Mouse (Mus musculus) bone marrow macrophage, adult 2 months (primary cell): ENCODE measurements at regions not wholly inside any gene's neighbourhood (a gene's known extent, or its start where the extent isn't known, plus 50 kb on each side); places are given as distances from the start of the nearest gene placed in this dataset.

ENCODE experiments used
- CTCF ChIP-seq: IDR thresholded peaks from 2 replicates; pipeline ENCODE4 v1.5.1; 2012; ENCODE audit warnings: low read depth, mild to moderate bottlenecking, low read length, moderate library complexity
- POLR2A ChIP-seq: IDR thresholded peaks from 2 replicates; pipeline ENCODE4 v1.6.1; 2012; ENCODE audit warnings: mild to moderate bottlenecking, low read depth, low read length, borderline replicate concordance

- TF ChIP-seq CTCF (no peak), POLR2A (no peak)
Observed at GRCm38 (mm10) chr8:40132662-40133257, 542.1 kb upstream of the Adam24 start.
